Mouse (Mus musculus) spleen, adult 2 months (tissue): ENCODE measurements around the gene Rcan1. TPM values are rescaled to one million over a fixed set of nuclear protein-coding genes. Genes with fewer than 3 reads are reported as not detected.

Experiments
- DNase-seq, 2 experiments: peaks; one replicate each; pipeline versions ENCODE4 v3.0.0 to v3.0.0-alpha.2; 2012 to 2021; ENCODE audit warnings: low spot score in 2 of 2, low read depth in 1 of 2
- H3K27ac ChIP-seq: fragments of 200-500 bp; 2 replicates; pipeline ENCODE4 v1.5.1; 2012; ENCODE audit warnings: low read length, inconsistent platforms; ENCODE audit not compliant: insufficient read depth
- H3K27me3 ChIP-seq: fragments of 200-500 bp; 2 replicates; pipeline ENCODE4 v1.6.1; 2012; ENCODE audit warnings: mild to moderate bottlenecking, moderate library complexity, low read length, inconsistent platforms; ENCODE audit not compliant: control insufficient read depth, insufficient read depth
- H3K36me3 ChIP-seq: fragments of 200-500 bp; 2 replicates; pipeline ENCODE4 v1.6.1; 2012; ENCODE audit warnings: mild to moderate bottlenecking, low read length, inconsistent platforms; ENCODE audit not compliant: control insufficient read depth, insufficient read depth
- H3K4me1 ChIP-seq: fragments of 200-500 bp; 2 replicates; pipeline ENCODE4 v1.6.1; 2011; ENCODE audit warnings: inconsistent platforms; ENCODE audit not compliant: control insufficient read depth, insufficient read depth, insufficient read length
- H3K4me3 ChIP-seq: fragments of 200-500 bp; 2 replicates; pipeline ENCODE4 v1.5.1; 2011; ENCODE audit warnings: mild to moderate bottlenecking, inconsistent platforms; ENCODE audit not compliant: insufficient read depth, insufficient read length; ENCODE audit errors: extremely low read depth
- CTCF ChIP-seq: fragments of 200-500 bp; IDR thresholded peaks from 2 replicates; pipeline ENCODE4 v1.5.1; 2011; ENCODE audit warnings: mild to moderate bottlenecking, inconsistent platforms; ENCODE audit not compliant: insufficient read depth, insufficient read length, insufficient replicate concordance; ENCODE audit errors: extremely low read depth
- POLR2A ChIP-seq: fragments of 200-500 bp; IDR thresholded peaks from 2 replicates; pipeline ENCODE4 v1.6.1; 2011; ENCODE audit warnings: low read depth, low read length, inconsistent platforms
- WGBS: fragments of 180-500 bp; shearing (Covaris S2); methylation state at CpG from one replicate; pipeline ENCODE4 v1.1.7; 2018; 5-methylcytosine and 5-hydroxymethylcytosine counted together
- polyA plus RNA-seq: library from polyadenylated mRNA; depleted of rRNA; stranded (reverse); fragments of >200 nt; gene quantifications from 2 replicates; pipeline ENCODE4 v1.2.3, GENCODE M21; 2012

Rcan1 gene
- polyA plus RNA-seq, 1 experiment: 6.4 TPM

DNA sequence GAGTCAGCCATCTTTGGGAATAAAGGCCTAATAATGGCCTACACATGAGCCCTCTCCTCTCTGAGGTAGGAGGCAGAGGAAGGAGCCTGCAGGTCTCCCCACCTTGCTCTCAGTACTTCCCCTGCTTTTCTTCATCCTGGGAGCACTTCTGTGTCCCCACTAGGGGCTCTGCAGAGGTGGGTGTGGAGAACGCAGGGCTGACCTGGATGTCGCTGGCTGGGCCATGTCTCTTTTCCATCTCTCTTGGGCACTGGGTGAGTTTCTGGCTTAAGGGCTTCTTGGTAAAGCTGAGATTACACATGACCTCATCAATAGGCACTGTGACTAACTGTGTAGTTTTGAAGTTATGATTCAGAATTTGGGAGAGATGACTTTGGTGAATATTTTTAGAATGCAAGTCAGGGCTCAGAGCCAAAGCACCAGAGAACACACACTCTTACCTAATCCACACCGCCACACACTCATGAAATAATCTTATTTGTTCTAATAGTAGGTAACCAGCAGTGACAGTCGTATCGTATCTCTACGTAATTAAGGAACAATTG is 72.0 kb downstream of the Rcan1 start:
- H3K36me3 ChIP-seq: peaks cover 6% of the 10 kb centered on the region
- 93% methylated on average over 6 of the region's 6 CpGs for WGBS
- no peak overlapping the region for H3K4me3 ChIP-seq
- no peaks in the 10 kb centered on the region; the same call in 1 of the 2 replicates for H3K4me1 ChIP-seq
- H3K27me3 ChIP-seq: no peaks in the 10 kb centered on the region
- no peak for DNase-seq
- no peak for TF ChIP-seq POLR2A
- TF ChIP-seq CTCF: no peak
- H3K27ac ChIP-seq: no peak overlapping the region

DNA sequence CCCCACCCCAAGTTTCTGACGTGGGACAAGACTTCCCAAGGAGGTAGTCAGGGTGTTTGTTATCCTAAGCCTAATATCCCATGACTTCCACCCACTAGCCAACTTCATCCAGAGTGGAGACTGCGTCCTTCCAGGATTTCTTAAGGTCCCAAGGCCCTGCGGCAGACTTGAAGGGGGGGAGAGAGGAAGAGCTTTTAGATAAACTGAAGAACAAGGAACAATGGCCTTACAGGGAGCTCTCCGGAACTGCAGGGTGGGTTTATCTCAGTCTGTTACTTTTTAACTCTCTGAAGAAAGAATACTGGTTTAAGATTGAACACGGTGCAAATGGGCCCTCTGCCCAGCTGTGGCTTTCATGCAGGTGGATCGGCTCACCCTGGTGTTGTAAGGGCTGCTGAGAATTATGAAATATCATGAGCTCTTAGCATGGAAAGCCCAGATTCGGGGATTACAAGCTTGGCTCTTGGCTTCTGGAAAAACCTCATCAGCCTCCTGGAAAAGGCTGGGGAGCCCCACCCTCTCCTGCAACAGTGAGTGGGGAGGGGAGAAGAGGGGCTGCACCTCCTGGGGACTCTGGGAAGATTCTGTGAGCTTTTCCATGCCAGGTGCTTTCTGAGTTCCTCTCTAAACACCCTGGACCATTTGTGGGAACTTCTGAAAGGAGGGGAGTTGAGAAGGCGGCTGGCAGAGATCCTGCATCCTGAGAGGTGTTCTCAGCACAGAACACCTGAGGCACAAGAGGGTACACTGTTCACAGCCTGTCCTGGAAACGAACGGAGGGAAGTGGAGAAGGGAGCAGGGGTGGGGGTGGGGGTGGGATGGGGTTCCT is 72.7 kb downstream of the Rcan1 start:
- H3K27me3 ChIP-seq: no peaks in the 10 kb centered on the region
- no peak overlapping the region for H3K27ac ChIP-seq
- no peaks in the 10 kb centered on the region; the same call in 1 of the 2 replicates for H3K4me1 ChIP-seq
- H3K4me3 ChIP-seq: no peak overlapping the region
- H3K36me3 ChIP-seq: peaks cover 10% of the 10 kb centered on the region
- DNase-seq: no peak
- no peak for TF ChIP-seq POLR2A
- TF ChIP-seq CTCF: no peak
- 87% methylated on average over 10 of the region's 10 CpGs for WGBS

- Histone ChIP-seq H3K36me3 (peaks cover 15% of the 10 kb centered on the region), H3K4me3 (no peak overlapping the region), H3K27me3 (no peaks in the 10 kb centered on the region), H3K27ac (no peak overlapping the region), H3K4me1 (no peaks in the 10 kb centered on the region)
- 99% methylated on average over 3 of the region's 3 CpGs for WGBS
- no peak for DNase-seq
- no peak for TF ChIP-seq CTCF
- TF ChIP-seq POLR2A: no peak
These were observed 76.9 kb downstream of the Rcan1 start for GRCm38 (mm10) chr16:92393732-92394131.

DNA sequence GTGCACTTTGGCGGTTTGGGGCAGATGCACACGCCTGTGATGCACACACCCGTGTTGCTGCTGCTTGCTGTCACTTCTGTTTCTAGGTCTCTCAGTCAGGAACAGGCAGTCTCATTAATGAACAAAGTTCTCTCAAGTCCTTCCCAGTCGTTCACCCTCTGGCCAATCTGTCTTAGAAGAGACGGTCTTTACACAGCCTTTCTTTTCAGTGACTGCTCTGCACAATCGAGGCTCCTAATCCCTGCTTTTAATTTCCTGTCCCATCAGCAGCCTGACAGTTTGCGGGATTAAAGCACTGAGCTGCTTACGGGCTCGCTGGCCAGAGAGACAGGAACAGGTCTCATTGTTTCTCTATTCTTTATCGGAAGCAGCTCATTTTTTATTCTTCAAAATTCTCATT is 83.0 kb downstream of the Rcan1 start:
- H3K36me3 ChIP-seq: peaks cover 5% of the 10 kb centered on the region; the same call in 1 of the 2 replicates
- H3K27me3 ChIP-seq: no peaks in the 10 kb centered on the region
- no peak for DNase-seq
- 81% methylated on average over 10 of the region's 10 CpGs for WGBS
- H3K4me1 ChIP-seq: no peaks in the 10 kb centered on the region
- TF ChIP-seq POLR2A: no peak
- no peak for TF ChIP-seq CTCF
- no peak overlapping the region for H3K4me3 ChIP-seq
- H3K27ac ChIP-seq: no peak overlapping the region

DNA sequence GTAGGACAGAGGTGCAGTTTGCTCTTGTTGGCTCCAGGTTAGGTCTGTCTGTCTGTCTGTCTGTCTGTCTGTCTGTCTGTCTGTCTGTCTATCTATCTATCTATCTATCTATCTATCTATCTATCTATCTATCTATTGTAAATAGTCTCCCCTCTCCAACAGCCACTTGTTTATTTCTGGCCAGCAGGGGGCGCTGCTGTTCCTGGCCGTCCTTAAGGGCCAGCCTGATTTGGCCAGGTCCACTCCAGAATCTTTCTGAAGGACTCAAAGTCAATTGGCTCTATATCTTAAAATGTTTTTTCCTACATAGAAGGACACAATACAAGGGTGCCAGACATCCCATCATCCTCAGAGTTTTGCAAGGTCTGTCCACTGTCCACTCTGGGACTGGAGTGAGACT is 85.6 kb downstream of the Rcan1 start:
- Histone ChIP-seq H3K27me3 (no peaks in the 10 kb centered on the region), H3K27ac (no peak overlapping the region), H3K4me3 (no peak overlapping the region), H3K36me3 (no peaks in the 10 kb centered on the region), H3K4me1 (no peaks in the 10 kb centered on the region)
- peak; percentile 7 to 55 for DNase-seq
- TF ChIP-seq POLR2A (no peak), CTCF (peak; percentile 75; the same call in 1 of the 2 replicates)
- 0% methylated on average over 2 of the region's 2 CpGs for WGBS

GRCm38 (mm10) chr16:92383412-92383811 is 87.3 kb downstream of the Rcan1 start:
- no peak overlapping the region for H3K4me3 ChIP-seq
- DNase-seq: no peak
- H3K36me3 ChIP-seq: no peaks in the 10 kb centered on the region
- H3K27ac ChIP-seq: no peak overlapping the region
- TF ChIP-seq CTCF (no peak), POLR2A (no peak)
- H3K27me3 ChIP-seq: no peaks in the 10 kb centered on the region
- no peaks in the 10 kb centered on the region for H3K4me1 ChIP-seq

- TF ChIP-seq POLR2A: no peak
- TF ChIP-seq CTCF: no peak
- H3K36me3 ChIP-seq: no peaks in the 10 kb centered on the region
- WGBS: 71% methylated on average over 6 of the region's 6 CpGs
- H3K4me3 ChIP-seq: no peak overlapping the region
- DNase-seq: no peak
- no peak overlapping the region for H3K27ac ChIP-seq
- H3K27me3 ChIP-seq: no peaks in the 10 kb centered on the region
- H3K4me1 ChIP-seq: no peaks in the 10 kb centered on the region
These were observed 88.2 kb downstream of the Rcan1 start for GRCm38 (mm10) chr16:92382508-92382907.
